Mouse (Mus musculus) kidney, postnatal 10 days (tissue): Measurements from ENCODE around the gene Dpep2nb.
"Not testable (repeated sequence)": the region's sequence is repeated elsewhere in the genome, so short reads cannot be mapped to it uniquely, and the experiment has no call there.

ENCODE experiments used
- DNase-seq: peaks from one replicate; pipeline ENCODE4 v3.0.0; 2021; ENCODE audit warnings: mixed read lengths

Dpep2nb gene

GRCm38 (mm10) chr8:106005875-106006274 lies at the start of gene Dpep2nb:
Gene Dpep2nb (minus strand): TSS chr8:106005975.
- DNase-seq: no peak

GRCm38 (mm10) chr8:106055038-106055437 lies 49.3 kb upstream of the Dpep2nb start:
- DNase-seq: peak; percentile 75

GRCm38 (mm10) chr8:106054190-106054811 lies 48.5 kb upstream of the Dpep2nb start:
- peak; percentile 73 for DNase-seq

- DNase-seq: no peak
These were observed 46.8 kb upstream of the Dpep2nb start for GRCm38 (mm10) chr8:106052510-106053089.

- DNase-seq: no peak
These were observed 45.3 kb upstream of the Dpep2nb start for GRCm38 (mm10) chr8:106051068-106051467.

- DNase-seq: no peak
These were observed 44.1 kb upstream of the Dpep2nb start for GRCm38 (mm10) chr8:106049840-106050239.

- DNase-seq: no peak
These were observed 42.3 kb upstream of the Dpep2nb start for GRCm38 (mm10) chr8:106047854-106048630.

GRCm38 (mm10) chr8:106046872-106047559 lies 41.2 kb upstream of the Dpep2nb start:
- no peak for DNase-seq

GRCm38 (mm10) chr8:106044151-106044550 lies 38.4 kb upstream of the Dpep2nb start:
- DNase-seq: peak; percentile 35

- no peak for DNase-seq
These were observed 37.3 kb upstream of the Dpep2nb start for GRCm38 (mm10) chr8:106043055-106043454.

- no peak for DNase-seq
These were observed 34.4 kb upstream of the Dpep2nb start for GRCm38 (mm10) chr8:106040218-106040617.

- no peak for DNase-seq
These were observed 33.8 kb upstream of the Dpep2nb start for GRCm38 (mm10) chr8:106039605-106040004.

GRCm38 (mm10) chr8:106038721-106039120 lies 32.9 kb upstream of the Dpep2nb start:
- DNase-seq: no peak

GRCm38 (mm10) chr8:106022483-106022882 lies 16.7 kb upstream of the Dpep2nb start:
- peak; percentile 83 for DNase-seq

- no peak for DNase-seq
These were observed 12.3 kb upstream of the Dpep2nb start for GRCm38 (mm10) chr8:106018039-106018438.

GRCm38 (mm10) chr8:106017130-106017529 lies 11.4 kb upstream of the Dpep2nb start:
- no peak for DNase-seq

GRCm38 (mm10) chr8:106016284-106016683 lies 10.5 kb upstream of the Dpep2nb start:
- DNase-seq: no peak

GRCm38 (mm10) chr8:106012203-106012602 lies 6.4 kb upstream of the Dpep2nb start:
- DNase-seq: not testable (repeated sequence)

- DNase-seq: no peak
These were observed 5.8 kb upstream of the Dpep2nb start, which contains the start of gene Ddx28 for GRCm38 (mm10) chr8:106011643-106011986. Gene Ddx28 (minus strand): TSS chr8:106011882.

- peak; percentile 97 for DNase-seq
These were observed 5.2 kb upstream of the Dpep2nb start for GRCm38 (mm10) chr8:106010748-106011642.

- not testable (repeated sequence) for DNase-seq
These were observed 2.1 kb upstream of the Dpep2nb start for GRCm38 (mm10) chr8:106007891-106008290.

GRCm38 (mm10) chr8:106007135-106007534 lies 1.4 kb upstream of the Dpep2nb start:
- no peak for DNase-seq
